Mouse (Mus musculus) fat pad, adult 2 months (tissue): Measurements from ENCODE around the gene Mageb16.
A peak's percentile ranks its signal among the peaks of the same experiment; 100 is the strongest.

Experiments
- DNase-seq: peaks from one replicate; pipeline ENCODE4 v3.0.0-alpha.2; 2011; ENCODE audit warnings: low read depth, low spot score; ENCODE audit errors: extremely low read depth

Mageb16 gene

DNA sequence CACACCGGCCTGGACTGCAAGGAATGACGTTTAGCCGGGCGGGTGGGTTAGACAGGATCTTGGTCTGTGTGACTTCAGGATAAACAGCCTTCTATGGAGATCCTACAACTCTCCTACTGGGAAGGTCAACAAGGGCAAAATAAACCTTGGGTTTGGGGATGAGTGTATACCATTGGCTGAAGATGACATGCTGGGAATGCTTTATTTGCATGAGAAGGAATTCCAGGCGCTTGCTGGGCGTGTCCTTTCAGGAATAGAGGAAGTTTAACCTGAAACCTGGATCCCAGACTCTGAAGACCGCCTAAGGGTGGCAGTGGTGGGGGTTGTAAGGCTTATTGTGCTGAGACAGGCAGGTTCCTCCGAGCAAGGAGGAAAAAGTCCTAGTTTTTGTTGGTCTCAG lies at the start of gene Mageb16:
Gene Mageb16 (minus strand): TSS at position 25 of the 400 bp plus-strand sequence.
- DNase-seq = no peak

- peak; percentile 1 for DNase-seq
Observed at GRCm38 (mm10) chrX:79651091-79651490, 20.1 kb downstream of the Mageb16 start.

- DNase-seq = no peak
Observed at GRCm38 (mm10) chrX:79635396-79635795, 35.8 kb downstream of the Mageb16 start.

GRCm38 (mm10) chrX:79606462-79606861 lies 64.8 kb downstream of the Mageb16 start:
- no peak for DNase-seq
